Mouse (Mus musculus) forebrain, embryonic 11.5 days (tissue): ENCODE measurements around the gene B3glct. TPM values are rescaled to one million over a fixed set of nuclear protein-coding genes. Genes with fewer than 3 reads are reported as not detected.

Experiments
- ATAC-seq: fragments of 200-750 bp; cut with Nextera tagmentation; replicated peaks from 2 replicates; pipeline ENCODE4 v1.8.0; 2017; ENCODE audit warnings: moderate TSS enrichment; ENCODE audit not compliant: low FRiP score
- DNase-seq: peaks from one replicate; pipeline ENCODE4 v3.0.0-alpha.2; 2017; ENCODE audit warnings: low spot score
- H3K27ac ChIP-seq: fragments of 300-500 bp; sonication (generic); 2 replicates; pipeline ENCODE4 v1.5.1; 2014; ENCODE audit warnings: low read depth, low read length
- H3K27me3 ChIP-seq: fragments of 300-500 bp; sonication (generic); 2 replicates; pipeline ENCODE4 v1.6.1; 2014; ENCODE audit warnings: mild to moderate bottlenecking, low read length, mixed read lengths; ENCODE audit not compliant: control insufficient read depth, insufficient read depth
- H3K36me3 ChIP-seq: fragments of 300-500 bp; sonication (generic); 2 replicates; pipeline ENCODE4 v1.6.1; 2014; ENCODE audit warnings: mild to moderate bottlenecking, low read length, moderate library complexity, mixed read lengths; ENCODE audit not compliant: control insufficient read depth, insufficient read depth
- H3K4me1 ChIP-seq: fragments of 300-500 bp; sonication (generic); replicated peaks from 2 replicates; pipeline ENCODE4 v1.6.1; 2014; ENCODE audit warnings: low read length, mixed read lengths; ENCODE audit not compliant: control insufficient read depth, insufficient read depth
- H3K4me2 ChIP-seq: fragments of 300-500 bp; sonication (generic); 2 replicates; pipeline ENCODE4 v1.6.1; 2014; ENCODE audit warnings: low read depth, mild to moderate bottlenecking, low read length, moderate library complexity, mixed read lengths; ENCODE audit not compliant: severe bottlenecking
- H3K4me3 ChIP-seq: fragments of 300-500 bp; sonication (generic); 2 replicates; pipeline ENCODE4 v1.5.1; 2014; ENCODE audit warnings: low read depth, low read length
- H3K9ac ChIP-seq: fragments of 300-500 bp; sonication (generic); 2 replicates; pipeline ENCODE4 v1.6.1; 2014; ENCODE audit warnings: low read length
- H3K9me3 ChIP-seq: fragments of 300-500 bp; sonication (generic); 2 replicates; pipeline ENCODE4 v1.6.1; 2016; ENCODE audit warnings: low read length, mixed read lengths; ENCODE audit not compliant: control insufficient read depth
- WGBS: fragments of 180-500 bp; shearing (Covaris S2); extraction: QIAGEN DNeasy Blood & Tissue Kit; methylation state at CpG from one replicate; pipeline ENCODE4 v1.1.7; 2014; 5-methylcytosine and 5-hydroxymethylcytosine counted together
- polyA plus RNA-seq: library from polyadenylated mRNA; unstranded; fragments of >200 nt; fragmentation: Nextera tagmentation; extraction: Ambion mirVana; gene quantifications from 2 replicates; pipeline ENCODE4 v1.2.1, GENCODE M21; 2014

The B3glct gene
- polyA plus RNA-seq, 1 experiment from 2014 or later, result 17.1 TPM

DNA sequence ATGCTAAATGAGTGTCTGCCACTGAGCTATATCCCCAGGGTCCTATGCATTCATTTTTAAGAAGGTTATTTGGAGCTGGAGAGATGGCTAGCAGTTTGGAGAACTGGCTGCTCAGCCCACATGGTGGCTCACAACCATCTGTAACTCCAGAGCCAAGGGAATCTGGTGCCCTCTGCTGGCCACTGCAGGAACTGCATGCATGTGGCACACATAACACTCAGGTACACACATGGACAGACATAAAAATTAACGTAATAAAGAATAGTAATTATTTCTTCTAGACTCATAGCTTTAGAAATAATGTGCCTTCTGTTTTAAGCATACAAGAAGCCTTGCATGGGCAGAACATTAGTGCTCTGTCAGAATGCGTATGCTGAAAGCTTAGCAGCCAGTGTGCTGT is 102.4 kb downstream of the B3glct start:
- no peak overlapping the region for H3K27ac ChIP-seq
- no peaks in the 10 kb centered on the region for H3K27me3 ChIP-seq
- WGBS, result 96% methylated on average over 2 of the region's 2 CpGs
- H3K9me3 ChIP-seq, result peaks cover 3% of the 10 kb centered on the region; the same call in 1 of the 2 replicates
- no peak overlapping the region for H3K9ac ChIP-seq
- H3K4me2 ChIP-seq, result no peak overlapping the region
- H3K4me3 ChIP-seq, result no peak overlapping the region
- no peak for ATAC-seq
- peak; percentile 63 for DNase-seq
- H3K4me1 ChIP-seq, result no peaks in the 10 kb centered on the region
- H3K36me3 ChIP-seq, result no peaks in the 10 kb centered on the region

DNA sequence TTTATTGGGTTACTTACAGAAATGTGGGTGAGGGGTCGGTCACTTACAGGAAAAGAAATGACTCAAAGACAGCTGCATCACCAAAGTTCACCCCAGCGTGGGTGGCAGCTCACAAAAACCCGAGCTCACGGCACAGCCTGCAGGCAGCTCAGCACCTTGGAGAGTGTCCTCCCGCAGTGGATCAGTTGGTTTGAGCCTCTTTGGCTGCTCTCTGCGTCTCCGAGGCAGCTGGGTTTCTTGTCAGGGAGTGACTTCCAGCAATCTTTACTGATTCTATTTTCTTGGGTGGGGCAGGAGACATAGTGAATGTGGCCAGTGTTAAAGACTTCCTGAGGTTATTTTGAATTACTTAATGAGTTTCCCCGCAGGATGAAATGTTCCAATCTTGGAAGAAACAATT is 112.1 kb downstream of the B3glct start:
- Histone ChIP-seq H3K27me3 (no peaks in the 10 kb centered on the region), H3K9ac (no peak overlapping the region), H3K4me1 (no peaks in the 10 kb centered on the region), H3K9me3 (no peaks in the 10 kb centered on the region; the same call in 1 of the 2 replicates), H3K4me2 (no peak overlapping the region), H3K27ac (no peak overlapping the region), H3K36me3 (no peaks in the 10 kb centered on the region), H3K4me3 (no peak overlapping the region)
- 20% methylated on average over 8 of the region's 8 CpGs for WGBS
- ATAC-seq, result no peak
- DNase-seq, result no peak

DNA sequence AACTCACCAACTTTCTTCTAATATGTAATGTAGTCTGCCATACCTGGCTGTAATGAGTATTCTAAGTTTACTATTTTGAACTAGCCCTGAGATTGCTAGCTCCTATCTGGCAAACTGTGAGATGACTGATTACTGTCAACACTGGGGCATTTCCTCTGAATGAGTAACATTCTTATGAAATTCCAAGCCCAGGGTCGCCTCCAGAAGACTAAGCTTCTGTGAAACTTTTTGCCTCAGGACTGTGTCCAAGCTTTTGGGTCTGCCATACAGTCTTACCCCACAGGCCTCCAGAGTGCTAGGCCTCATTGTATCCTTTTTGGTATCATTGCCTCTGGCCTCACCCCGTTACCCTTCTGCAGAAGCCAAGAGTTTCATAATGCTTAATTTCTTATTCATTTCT is 132.0 kb downstream of the B3glct start:
- Histone ChIP-seq H3K27ac (no peak overlapping the region), H3K4me1 (no peaks in the 10 kb centered on the region), H3K4me2 (no peak overlapping the region), H3K4me3 (no peak overlapping the region), H3K9ac (no peak overlapping the region), H3K9me3 (no peaks in the 10 kb centered on the region), H3K36me3 (no peaks in the 10 kb centered on the region), H3K27me3 (no peaks in the 10 kb centered on the region)
- ATAC-seq (no peak), DNase-seq (no peak)
- WGBS, result 78% methylated on average over 2 of the region's 2 CpGs

DNA sequence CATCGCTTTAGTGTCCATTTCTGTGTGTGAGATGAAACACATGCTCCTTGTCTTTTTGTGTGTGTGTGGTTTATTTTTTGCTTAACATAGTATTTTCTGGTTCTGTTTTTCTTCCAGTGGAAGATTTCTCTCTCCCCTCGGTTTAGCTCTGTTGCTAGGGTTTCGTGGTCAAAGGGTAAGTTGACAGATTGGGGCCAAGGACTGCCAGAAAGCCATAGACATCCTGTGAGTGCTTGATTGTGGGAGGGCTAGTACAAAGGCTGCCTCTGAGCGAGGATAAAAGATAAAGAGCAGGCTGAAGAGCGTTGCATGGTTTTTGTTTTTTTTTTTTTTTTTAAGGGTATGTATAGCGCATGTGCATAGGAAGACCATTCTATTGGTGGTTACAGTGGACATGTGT is 133.8 kb downstream of the B3glct start:
- 74% methylated on average over 6 of the region's 6 CpGs for WGBS
- Histone ChIP-seq H3K9ac (no peak overlapping the region), H3K9me3 (no peaks in the 10 kb centered on the region), H3K4me3 (no peak overlapping the region), H3K36me3 (no peaks in the 10 kb centered on the region), H3K4me2 (no peak overlapping the region), H3K27me3 (no peaks in the 10 kb centered on the region), H3K4me1 (no peaks in the 10 kb centered on the region), H3K27ac (no peak overlapping the region)
- DNase-seq (no peak), ATAC-seq (no peak)

Other genes starting within 250 kb of the B3glct start
- 1.6 and 1.7 TPM in 2 replicates for gene Tex26, start 238.6 kb upstream of the B3glct start, polyA plus RNA-seq
- 0.24 and 0.73 TPM in 2 replicates for gene Wdr95, start 149.6 kb upstream of the B3glct start, polyA plus RNA-seq
- 144 TPM in 2 replicates for gene Hsph1, start 41.9 kb upstream of the B3glct start, polyA plus RNA-seq